Mouse (Mus musculus): ENCODE measurements around the gene Gm49394.
A peak's percentile ranks its signal among the peaks of the same experiment; 100 is the strongest.

The Gm49394 gene

DNA sequence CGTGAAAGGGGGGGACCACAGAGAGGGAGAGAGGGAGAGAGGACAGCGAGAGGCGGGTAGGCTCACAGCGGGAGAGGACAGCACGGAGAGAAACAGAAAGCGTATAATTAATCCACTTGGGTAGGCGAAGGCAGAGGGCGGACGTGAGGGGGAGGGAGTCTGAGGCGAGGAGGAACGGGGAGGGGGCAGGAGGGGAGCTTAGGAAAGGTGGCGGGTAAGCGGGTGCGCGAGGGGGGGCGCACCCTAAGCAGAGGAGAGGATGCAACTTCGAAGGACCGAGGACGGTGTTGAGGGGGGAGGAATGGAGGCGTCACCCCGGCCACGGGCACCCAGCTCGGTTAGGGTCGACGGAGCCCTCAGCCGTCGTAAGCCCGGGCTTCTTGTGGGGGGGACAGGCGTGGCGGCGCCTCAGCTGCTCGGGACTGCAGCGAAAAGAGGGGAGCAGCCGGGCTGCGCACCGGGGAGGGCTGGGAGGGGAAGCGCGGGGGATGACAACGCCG is 11.0 kb downstream of the Gm49394 start:
- DNase-seq: no peak

DNA sequence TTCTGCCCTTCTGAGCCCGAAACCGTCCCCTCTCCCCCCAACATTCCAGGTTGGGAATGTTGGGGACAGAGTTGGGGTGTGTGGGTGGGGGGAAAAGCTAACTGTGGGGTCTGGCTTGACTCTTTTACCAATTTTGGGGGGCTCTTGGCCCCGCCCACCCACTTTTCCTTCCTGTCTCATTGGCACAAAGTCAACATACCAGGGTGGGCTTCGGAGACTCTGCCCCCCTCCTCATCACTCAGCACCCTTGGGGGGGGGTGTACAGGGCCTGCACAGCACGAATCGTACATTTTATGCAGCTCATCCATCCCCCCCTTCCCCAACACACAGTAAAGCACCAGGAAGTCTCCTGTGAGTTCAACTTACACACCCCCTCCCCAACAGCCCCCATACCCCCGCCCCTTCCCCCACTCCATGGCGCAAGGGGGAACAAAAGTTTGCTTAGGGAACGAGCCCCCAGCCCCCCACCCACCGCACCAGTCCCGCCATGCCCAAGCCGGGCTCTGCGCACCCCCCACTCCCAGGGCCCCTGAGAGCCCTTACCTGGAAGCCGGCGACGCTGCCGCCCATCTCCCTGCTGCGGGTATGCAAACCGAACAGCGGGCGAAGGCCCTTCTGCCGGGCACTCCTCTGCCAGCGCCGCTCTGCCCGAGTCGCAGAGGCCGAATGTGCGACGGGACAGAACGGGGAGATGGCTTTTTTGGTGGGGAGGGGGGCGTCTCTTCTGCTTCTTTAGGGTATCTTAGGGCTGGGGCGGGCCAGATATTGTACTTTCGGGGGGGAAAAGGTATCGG is 11.7 kb downstream of the Gm49394 start:
- DNase-seq: no peak

DNA sequence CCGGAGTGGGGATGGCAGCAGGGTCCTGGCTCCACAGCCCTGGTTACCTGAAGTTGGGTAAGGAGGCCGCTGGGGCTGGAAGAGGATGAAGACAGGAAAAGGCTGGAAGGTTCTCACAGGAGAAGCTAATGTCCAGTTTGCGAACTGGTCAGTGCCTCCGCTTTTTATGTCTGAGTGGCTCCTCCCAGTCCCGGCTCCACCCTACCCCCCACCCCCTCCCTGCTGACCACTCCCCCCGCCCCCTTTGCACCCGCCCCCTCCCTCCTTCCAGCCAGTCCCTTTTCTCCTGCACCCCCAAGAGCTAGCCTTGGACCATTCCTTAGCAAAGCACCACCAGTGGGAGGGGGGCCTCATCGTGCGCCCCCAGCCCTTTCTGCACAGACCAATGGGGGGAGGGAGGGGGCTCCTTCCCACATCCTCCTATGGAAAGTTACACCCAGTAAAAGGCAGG is 12.4 kb downstream of the Gm49394 start:
- no peak for DNase-seq

DNA sequence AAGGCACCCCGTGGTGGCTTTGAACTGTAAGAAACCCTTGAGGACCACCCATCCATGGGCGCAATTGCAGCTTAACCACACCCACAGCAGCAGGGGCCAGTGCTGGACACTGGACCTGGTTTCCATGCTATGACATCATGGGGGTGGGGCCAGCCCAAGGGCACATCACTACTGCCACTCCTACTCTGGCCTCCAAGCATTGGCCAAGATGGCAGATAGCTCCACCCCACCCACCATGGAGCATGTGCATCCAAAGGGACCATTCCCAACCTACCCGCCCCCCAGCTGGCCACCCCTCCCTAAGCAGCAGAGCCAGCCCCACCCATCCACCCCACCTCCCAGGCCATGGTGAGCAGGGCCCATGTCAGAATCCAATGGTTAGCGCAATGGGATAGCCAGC is 13.7 kb downstream of the Gm49394 start:
- DNase-seq: no peak

DNA sequence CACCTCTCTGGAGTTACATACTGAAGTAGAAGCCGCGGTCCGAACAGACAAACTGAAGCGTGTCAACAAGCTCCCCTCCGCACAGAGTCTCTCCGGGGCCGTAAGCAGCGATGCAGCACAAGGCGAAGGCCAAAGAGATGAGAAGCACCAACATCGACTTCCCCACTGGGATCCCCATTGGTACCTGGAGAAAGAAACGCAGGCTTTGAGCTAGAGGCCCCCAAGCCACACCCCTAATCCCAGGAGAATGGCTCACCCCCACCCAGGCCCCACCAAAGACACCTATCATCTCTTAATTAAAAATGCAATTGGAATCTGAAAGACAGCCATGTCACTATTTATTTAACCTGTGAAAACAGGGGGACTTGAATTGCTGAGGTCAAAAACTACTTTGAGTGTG is 14.1 kb downstream of the Gm49394 start:
- no peak for DNase-seq

DNA sequence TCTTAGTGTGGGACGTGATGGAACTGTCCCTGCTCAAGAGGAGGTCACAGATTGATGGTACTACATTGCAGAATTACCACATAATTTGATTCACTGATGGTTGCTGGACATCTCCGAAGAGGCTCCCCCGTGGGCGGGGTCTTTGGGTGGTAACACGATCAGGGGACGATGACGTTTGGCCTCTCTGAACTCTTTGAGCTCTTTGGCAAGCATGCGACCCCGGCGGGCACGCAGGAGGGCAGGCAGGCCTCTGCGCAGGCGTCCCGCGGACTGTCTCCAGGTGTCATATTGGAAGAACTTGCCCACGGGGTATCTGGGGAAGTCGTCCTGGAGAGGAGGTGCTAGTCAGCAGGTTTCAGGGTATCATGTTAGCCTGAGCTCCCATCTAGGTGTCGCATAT is 16.0 kb downstream of the Gm49394 start:
- no peak for DNase-seq

DNA sequence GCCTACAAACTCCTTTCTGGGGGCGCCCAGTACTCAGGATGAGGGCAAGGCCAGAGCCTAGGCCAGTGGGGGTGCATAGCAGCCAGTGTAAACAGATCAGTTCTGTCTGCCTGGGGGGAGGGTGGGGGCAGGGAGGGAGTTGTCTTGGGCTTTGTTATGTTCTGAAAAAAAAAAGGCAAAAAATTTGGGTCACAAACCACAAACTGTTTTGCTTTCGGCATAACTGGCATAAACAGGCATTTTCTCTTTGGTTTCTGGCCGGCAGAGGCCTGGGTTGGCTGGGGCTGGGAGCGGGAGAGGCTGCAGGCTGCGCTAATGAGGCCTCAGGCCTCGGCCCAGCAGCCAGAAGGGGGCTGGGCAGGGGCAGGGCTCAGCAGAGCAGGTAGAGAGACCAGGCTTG is 23.1 kb downstream of the Gm49394 start:
- DNase-seq: peak in 1 of 2 experiments; percentile 25

DNA sequence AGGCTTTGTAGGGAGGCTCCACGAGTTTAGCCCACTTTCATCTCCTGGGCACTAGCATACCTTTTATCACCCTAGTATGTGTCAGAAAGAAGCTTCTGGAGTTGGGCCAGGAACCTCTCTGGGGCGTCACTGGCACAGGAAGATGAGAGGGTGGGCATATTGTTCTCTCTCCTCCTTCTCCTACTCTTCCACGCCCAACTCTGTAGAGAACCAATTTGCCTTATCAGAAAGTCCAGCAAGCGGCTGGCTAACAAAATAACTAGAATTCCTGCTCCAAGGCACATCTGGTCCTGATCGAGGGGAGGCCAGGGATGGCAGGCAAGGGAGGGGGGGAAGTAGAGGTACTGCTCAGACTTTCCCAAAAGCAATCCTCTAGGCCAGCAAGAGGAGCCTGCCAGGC is 24.7 kb downstream of the Gm49394 start:
- peak in 1 of 2 experiments; percentile 12 for DNase-seq

DNA sequence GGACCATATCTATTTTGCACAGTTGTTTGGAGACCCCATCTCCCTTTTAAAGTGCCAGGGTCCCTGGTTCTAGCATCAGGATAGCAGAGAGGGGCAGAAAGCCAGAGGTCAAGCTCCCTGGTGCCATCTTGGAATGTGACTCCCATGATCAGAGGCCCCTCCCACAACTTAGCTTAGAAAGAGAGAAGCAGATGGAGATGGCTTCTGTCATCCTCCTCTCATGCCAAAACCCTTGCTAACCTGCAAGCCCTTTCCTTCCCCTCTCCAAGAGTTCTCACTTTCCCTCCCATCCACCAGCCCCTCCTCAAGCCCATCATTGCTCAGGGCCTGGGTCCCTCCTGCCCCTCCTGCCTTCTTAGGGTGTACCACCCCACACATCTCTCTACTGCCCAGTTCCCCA is 33.6 kb downstream of the Gm49394 start:
- DNase-seq: peak in 1 of 2 experiments; percentile 16

DNA sequence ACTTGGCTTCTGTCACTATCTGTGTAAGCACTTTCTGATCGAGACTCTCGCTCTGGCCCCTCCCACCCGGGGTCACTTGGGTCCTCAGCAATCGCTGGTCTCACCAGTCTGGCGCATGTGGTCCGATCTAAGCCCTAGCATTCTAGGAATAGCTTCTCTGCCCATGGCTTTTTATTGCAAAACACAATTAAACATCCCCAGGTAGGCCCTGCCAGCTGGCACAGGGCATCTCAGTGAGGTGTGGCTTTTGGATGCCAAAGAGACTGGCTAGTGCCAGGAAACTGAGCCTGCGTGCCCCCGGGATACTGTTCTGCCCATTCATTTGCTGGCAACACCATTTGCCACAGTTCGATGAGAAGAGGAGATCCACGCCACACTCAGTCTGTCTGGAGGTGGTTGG is 39.1 kb downstream of the Gm49394 start:
- peak in 1 of 2 experiments; percentile 44 for DNase-seq

DNA sequence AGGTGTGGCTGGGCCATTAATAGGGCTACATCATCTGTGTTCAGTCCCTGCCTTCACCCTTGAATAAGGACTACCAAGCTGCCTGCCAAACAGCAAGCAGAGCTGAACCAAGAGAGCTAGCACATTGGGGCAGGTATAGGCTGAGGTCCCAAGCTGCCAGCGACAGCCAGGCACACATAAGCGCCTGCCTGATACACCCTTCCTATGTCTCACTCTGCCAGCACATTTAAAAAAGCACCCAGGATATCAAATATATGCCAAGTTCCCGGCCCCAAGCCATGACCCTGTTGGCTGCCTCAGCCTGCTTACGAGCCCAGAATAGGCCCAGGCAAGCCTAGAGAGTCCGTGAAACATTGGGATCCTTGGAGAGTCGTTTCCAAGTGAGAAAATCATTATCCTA is 39.9 kb downstream of the Gm49394 start:
- DNase-seq: peak in 1 of 2 experiments; percentile 23

DNA sequence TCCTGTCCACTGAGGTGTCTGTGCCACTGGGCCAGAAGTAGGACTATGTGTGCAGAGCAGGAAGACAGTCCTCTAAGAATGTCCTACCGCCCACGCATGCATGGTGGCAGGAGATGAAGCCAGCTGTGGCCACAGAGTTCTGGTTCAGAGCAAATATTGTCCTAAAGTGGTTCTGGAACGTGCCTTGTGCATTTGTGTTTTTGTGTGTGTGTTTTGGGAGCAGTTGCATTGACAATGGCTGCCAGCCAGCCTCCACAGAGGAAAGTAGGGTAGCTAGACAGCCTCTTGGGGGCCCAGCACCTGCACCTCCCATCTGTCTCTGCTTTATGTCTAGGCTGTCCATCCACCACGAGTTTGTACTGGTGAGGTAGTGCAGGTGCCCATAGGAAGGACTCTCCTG is 47.6 kb downstream of the Gm49394 start:
- no peak for DNase-seq

DNA sequence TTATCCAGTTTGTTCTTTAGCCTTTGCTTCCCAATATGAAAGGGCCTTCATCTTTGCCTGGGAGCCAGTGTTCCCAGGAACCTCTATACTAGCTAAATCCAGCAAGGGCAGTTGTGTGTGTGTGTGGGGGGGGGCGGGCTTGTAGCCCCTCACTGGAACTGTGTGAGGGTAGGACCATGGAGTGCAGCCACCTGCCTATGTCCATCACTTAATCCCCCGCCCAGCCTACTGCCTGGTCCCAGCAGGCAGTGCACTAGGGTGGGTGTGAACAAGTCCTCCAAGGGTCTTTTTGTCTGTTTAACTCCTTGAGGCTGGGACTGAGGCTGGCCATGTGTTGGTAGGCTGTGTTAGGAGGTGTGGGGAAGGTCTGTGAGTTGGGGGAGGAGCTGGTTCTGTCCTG is 56.7 kb downstream of the Gm49394 start:
- DNase-seq: no peak

DNA sequence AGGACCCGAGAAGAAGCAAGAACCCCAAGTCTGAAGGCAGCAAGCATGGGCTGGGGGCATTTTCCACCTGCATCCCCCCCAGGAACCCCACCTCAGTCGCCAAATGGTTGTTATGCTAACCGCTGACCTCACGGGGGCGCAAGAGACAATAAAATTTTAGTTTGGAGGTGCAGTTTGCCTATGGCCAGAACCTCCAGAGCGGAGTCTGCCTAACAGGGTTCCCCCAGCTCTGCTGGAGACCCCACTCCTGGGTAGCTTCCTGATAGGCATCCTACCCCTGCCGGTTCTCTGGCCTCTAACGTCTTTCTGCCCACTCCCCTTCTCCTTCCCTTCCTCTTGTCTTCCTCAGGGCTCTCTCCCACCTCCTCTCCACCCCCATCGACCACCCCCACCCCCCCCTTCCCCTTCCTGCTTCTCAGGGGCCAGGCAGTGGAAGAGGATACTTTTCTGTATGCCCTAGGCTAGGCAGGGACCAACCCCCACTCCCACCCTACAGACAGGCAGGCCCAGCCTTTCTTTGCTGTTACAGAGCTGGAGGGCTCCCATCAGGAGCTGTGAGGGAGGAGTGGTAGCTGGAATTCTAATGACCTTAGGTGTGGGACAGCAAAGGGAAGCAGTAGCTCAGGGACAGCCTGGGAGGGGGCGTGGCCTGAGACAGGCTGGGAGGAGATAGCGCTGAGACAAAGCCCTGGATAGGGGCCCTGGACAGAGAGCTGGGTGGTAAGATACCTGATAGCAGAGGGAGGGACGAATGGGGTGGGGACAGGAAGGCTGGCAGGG is 58.9 kb downstream of the Gm49394 start:
- peak in 1 of 2 experiments; percentile 23 for DNase-seq

DNA sequence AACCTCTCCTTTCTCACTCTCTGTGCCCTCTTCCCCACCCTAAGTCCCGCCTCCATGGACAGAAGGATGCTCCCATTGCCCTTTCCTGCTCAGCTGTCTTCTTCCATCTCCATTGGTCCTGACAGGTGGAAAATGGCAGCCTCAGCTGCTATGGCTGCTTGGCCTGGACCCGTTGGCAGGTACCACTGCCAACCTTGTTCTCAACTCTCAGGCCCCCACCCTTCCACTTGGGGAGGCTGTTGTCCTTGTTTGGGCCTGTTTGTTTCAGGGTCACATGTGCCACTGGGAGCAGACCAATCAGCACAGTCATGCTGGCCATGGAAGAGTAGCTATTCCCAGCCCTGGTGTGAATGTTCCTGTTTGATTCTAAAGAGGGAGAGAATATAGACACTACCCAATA is 68.8 kb downstream of the Gm49394 start:
- DNase-seq: no peak

Measured in kidney, postnatal 25 days (tissue).